Mouse (Mus musculus) forelimb bud, embryonic 11.5 days (tissue): Measurements from ENCODE around the gene Trmt2b.
"Not testable (repeated sequence)": the region's sequence is repeated elsewhere in the genome, so short reads cannot be mapped to it uniquely, and the experiment has no call there.

Experiments used
- DNase-seq: peaks from one replicate; pipeline ENCODE4 v3.0.0-alpha.2; 2012; ENCODE audit warnings: low read depth, low spot score

The Trmt2b gene

GRCm38 (mm10) chrX:134276275-134277160 is at the start of gene Trmt2b:
Gene Trmt2b, minus strand, starts transcription at chrX:134276984.
- peak; percentile 57 for DNase-seq

- no peak for DNase-seq
Measured at GRCm38 (mm10) chrX:134319153-134319932, 42.6 kb upstream of the Trmt2b start.

- not testable (repeated sequence) for DNase-seq
Measured at GRCm38 (mm10) chrX:134311193-134311592, 34.4 kb upstream of the Trmt2b start.

- DNase-seq = no peak
Measured at GRCm38 (mm10) chrX:134308275-134308634, 31.5 kb upstream of the Trmt2b start.

GRCm38 (mm10) chrX:134307534-134308274 is 30.9 kb upstream of the Trmt2b start, which contains the start of gene Cenpi:
Gene Cenpi, plus strand, starts transcription at chrX:134308084.
- peak; percentile 89 for DNase-seq

- DNase-seq = no peak
Measured at GRCm38 (mm10) chrX:134303287-134303686, 26.5 kb upstream of the Trmt2b start.

- DNase-seq = no peak
Measured at GRCm38 (mm10) chrX:134300219-134300618, 23.4 kb upstream of the Trmt2b start.

- DNase-seq = no peak
Measured at GRCm38 (mm10) chrX:134297195-134297594, 20.4 kb upstream of the Trmt2b start.

- DNase-seq = no peak
Measured at GRCm38 (mm10) chrX:134296737-134297136, 20.0 kb upstream of the Trmt2b start.

GRCm38 (mm10) chrX:134296301-134296700 is 19.5 kb upstream of the Trmt2b start:
- DNase-seq = no peak

GRCm38 (mm10) chrX:134287305-134287704 is 10.5 kb upstream of the Trmt2b start:
- no peak for DNase-seq

- no peak for DNase-seq
Measured at GRCm38 (mm10) chrX:134285791-134286190, 9.0 kb upstream of the Trmt2b start.

- no peak for DNase-seq
Measured at GRCm38 (mm10) chrX:134285102-134285501, 8.3 kb upstream of the Trmt2b start.

- DNase-seq = no peak
Measured at GRCm38 (mm10) chrX:134280531-134280930, 3.7 kb upstream of the Trmt2b start.

- no peak for DNase-seq
Measured at GRCm38 (mm10) chrX:134275715-134276114, 1.1 kb downstream of the Trmt2b start.

GRCm38 (mm10) chrX:134262129-134262528 is 14.7 kb downstream of the Trmt2b start:
- DNase-seq = no peak

GRCm38 (mm10) chrX:134261191-134261590 is 15.6 kb downstream of the Trmt2b start:
- no peak for DNase-seq

- DNase-seq = no peak
Measured at GRCm38 (mm10) chrX:134248202-134248601, 28.6 kb downstream of the Trmt2b start.

- no peak for DNase-seq
Measured at GRCm38 (mm10) chrX:134245946-134246345, 30.8 kb downstream of the Trmt2b start.

GRCm38 (mm10) chrX:134238266-134238665 is 38.5 kb downstream of the Trmt2b start:
- no peak for DNase-seq

- DNase-seq = no peak
Measured at GRCm38 (mm10) chrX:134233048-134233447, 43.7 kb downstream of the Trmt2b start.

- no peak for DNase-seq
Measured at GRCm38 (mm10) chrX:134221856-134222255, 54.9 kb downstream of the Trmt2b start, which contains the start of gene Nox1. Gene Nox1, minus strand, starts transcription at chrX:134221956.
